Mouse (Mus musculus) hindbrain, postnatal 0 days (tissue): ENCODE measurements around the gene Fam163b. TPM values are rescaled to one million over a fixed set of nuclear protein-coding genes. Genes with fewer than 3 reads are reported as not detected.

Source experiments
- ATAC-seq: fragments of 200-750 bp; cut with Nextera tagmentation; 2 replicates; pipeline ENCODE4 v1.8.0; 2017; ENCODE audit warnings: mild to moderate bottlenecking, moderate TSS enrichment, moderate library complexity
- DNase-seq: peaks from one replicate; pipeline ENCODE4 v3.0.0-alpha.2; 2015; ENCODE audit warnings: low spot score
- H3K27ac ChIP-seq: fragments of 300-500 bp; sonication (generic); 2 replicates; pipeline ENCODE4 v1.5.1; 2014; ENCODE audit warnings: mild to moderate bottlenecking
- H3K27me3 ChIP-seq: fragments of 300-500 bp; sonication (generic); 2 replicates; pipeline ENCODE4 v1.6.1; 2014; ENCODE audit warnings: low read length, mixed read lengths; ENCODE audit not compliant: insufficient read depth
- H3K36me3 ChIP-seq: fragments of 300-500 bp; sonication (generic); 2 replicates; pipeline ENCODE4 v1.6.1; 2014; ENCODE audit warnings: low read length, mixed read lengths; ENCODE audit not compliant: insufficient read depth
- H3K4me1 ChIP-seq: fragments of 300-500 bp; sonication (generic); 2 replicates; pipeline ENCODE4 v1.6.1; 2014; ENCODE audit warnings: antibody characterized with exemption, low read length, mixed read lengths; ENCODE audit not compliant: insufficient read depth
- H3K4me2 ChIP-seq: fragments of 300-500 bp; sonication (generic); 2 replicates; pipeline ENCODE4 v1.6.1; 2014; ENCODE audit warnings: low read depth, mild to moderate bottlenecking, low read length, moderate library complexity, mixed read lengths
- H3K4me3 ChIP-seq: fragments of 300-500 bp; sonication (generic); 2 replicates; pipeline ENCODE4 v1.5.1; 2014; ENCODE audit warnings: low read length
- H3K9ac ChIP-seq: fragments of 300-500 bp; sonication (generic); replicated peaks from 2 replicates; pipeline ENCODE4 v1.6.1; 2014; ENCODE audit warnings: mild to moderate bottlenecking, low read length, moderate library complexity, mixed read lengths
- H3K9me3 ChIP-seq: fragments of 300-500 bp; sonication (generic); 2 replicates; pipeline ENCODE4 v1.6.1; 2016; ENCODE audit warnings: low read length, mixed read lengths
- CTCF ChIP-seq: IDR thresholded peaks from 2 replicates; pipeline ENCODE4 v1.5.1; 2016; ENCODE audit warnings: antibody characterized with exemption, control low read depth, low read depth
- WGBS: fragments of 180-500 bp; shearing (Covaris S2); extraction: QIAGEN DNeasy Blood & Tissue Kit; methylation state at CpG from one replicate; pipeline ENCODE4 v1.1.7; 2014; 5-methylcytosine and 5-hydroxymethylcytosine counted together
- polyA plus RNA-seq: library from polyadenylated mRNA; unstranded; fragments of >200 nt; fragmentation: Nextera tagmentation; extraction: Ambion mirVana; gene quantifications from 2 replicates; pipeline ENCODE4 v1.2.1, GENCODE M21; 2015
- total RNA-seq: library from RNA; depleted of rRNA; stranded (reverse); fragments of >200 nt; gene quantifications from 2 replicates; pipeline ENCODE4 v1.2.3, GENCODE M21; 2014; rRNA removed

Fam163b gene
- total RNA-seq, result 7.1 and 8.5 TPM in 2 replicates
- 9.6 and 10.3 TPM in 2 replicates for polyA plus RNA-seq

DNA sequence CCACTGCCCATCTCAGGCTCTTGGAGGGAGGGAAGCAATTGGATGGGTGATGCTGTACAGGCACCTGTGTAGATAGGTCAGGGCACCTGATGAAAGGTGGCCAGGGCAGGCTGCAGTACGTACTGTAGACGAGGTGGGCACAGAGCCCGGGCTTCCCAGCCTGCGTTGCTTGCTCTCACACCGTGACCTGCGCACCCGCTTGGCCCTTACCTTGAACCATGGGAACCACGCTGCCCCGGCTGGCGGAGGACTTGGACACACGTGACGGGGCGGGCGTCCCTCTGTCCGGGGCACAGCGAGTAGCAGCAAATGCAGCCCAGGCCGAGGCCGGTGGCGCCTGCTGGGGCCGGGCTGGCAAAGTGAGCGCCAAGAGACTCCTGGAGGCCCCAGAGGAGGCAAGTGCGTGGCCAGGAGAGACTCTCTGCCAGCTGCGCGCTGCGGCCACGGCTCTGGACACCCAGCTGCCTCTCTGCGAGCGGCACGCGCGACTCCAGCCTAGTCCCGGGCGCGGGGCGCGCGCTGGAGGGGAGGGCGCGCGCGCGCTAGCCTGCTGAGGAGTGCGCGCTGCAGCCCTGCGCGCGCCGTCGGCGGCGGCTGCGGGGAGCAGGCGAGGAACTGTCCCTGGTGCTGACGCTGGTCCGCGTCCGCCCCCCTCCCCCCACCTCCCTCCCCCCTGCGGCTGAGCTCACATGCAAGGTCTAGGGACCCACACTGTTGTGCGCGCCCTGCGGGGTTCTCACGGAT lies at the start of gene Fam163b:
Fam163b (minus strand) TSS at position 542 of the 744 bp plus-strand sequence.
- peak; percentile 80 for DNase-seq
- no peak for TF ChIP-seq CTCF
- 2% methylated on average over 51 of the region's 62 CpGs for WGBS
- Histone ChIP-seq H3K4me3 (peak within 1 kb of the TSS; percentile 46), H3K9ac (peak within 1 kb of the TSS; percentile 48), H3K27me3 (peaks cover 3% of the 10 kb centered on the region; the same call in 1 of the 2 replicates), H3K27ac (0 out of 2 replicates have a peak within 1 kb of the TSS, but pooled peaks have one; percentile 11), H3K4me1 (peaks cover 5% of the 10 kb centered on the region; the same call in 1 of the 2 replicates), H3K4me2 (peak within 1 kb of the TSS; percentile 83), H3K36me3 (no peaks in the 10 kb centered on the region), H3K9me3 (no peaks in the 10 kb centered on the region)
- peak; percentile 84 for ATAC-seq

DNA sequence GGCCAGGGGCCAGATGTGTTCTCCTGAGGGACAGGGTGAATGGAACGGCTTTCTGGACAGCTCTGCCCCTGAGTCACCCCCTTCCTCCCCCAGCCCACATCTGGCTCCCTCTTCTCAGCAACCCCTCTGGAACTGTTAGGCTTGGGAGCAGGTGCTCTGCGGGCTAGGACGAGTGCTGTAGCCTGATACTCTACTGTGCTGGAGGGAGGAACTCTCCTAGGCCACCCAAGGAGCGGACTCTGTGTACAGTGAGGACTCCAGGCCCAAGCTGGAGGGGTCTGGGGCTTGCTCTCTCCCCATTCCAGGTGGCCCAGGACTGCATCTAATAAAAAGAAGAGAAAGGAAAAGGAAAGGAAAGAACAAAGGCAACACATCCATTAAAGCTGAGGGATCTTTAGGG lies 47.7 kb upstream of the Fam163b start:
- no peaks in the 10 kb centered on the region for H3K9me3 ChIP-seq
- no peak overlapping the region for H3K4me3 ChIP-seq
- DNase-seq (no peak), ATAC-seq (no peak)
- H3K4me2 ChIP-seq, result no peak overlapping the region
- no peak overlapping the region for H3K9ac ChIP-seq
- H3K27me3 ChIP-seq, result no peaks in the 10 kb centered on the region
- H3K36me3 ChIP-seq, result no peaks in the 10 kb centered on the region
- 75% methylated on average over 4 of the region's 4 CpGs for WGBS
- no peak overlapping the region for H3K27ac ChIP-seq
- H3K4me1 ChIP-seq, result no peaks in the 10 kb centered on the region
- TF ChIP-seq CTCF, result no peak

DNA sequence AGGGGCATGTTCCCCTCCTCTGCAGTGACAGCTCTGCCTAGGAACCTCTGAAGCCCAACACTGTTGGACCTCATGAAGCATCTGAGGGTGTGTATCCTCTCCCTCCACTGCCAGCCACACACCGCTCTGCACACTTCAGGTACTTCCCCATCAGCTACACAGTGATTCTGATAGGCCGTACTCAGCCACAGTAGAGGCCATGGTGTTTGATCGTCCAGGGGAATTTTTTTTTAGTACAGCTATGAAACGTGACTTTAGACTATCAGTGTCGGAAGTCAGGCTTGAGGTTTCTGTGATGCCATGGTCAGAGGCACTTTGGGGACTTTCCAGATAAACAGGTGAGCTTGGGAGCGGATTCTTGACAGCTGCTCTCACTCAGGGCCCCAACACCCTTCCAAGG lies 45.2 kb upstream of the Fam163b start:
- Histone ChIP-seq H3K27ac (no peak overlapping the region), H3K4me3 (no peak overlapping the region), H3K27me3 (no peaks in the 10 kb centered on the region), H3K9ac (no peak overlapping the region), H3K9me3 (no peaks in the 10 kb centered on the region), H3K4me2 (no peak overlapping the region), H3K4me1 (no peaks in the 10 kb centered on the region), H3K36me3 (no peaks in the 10 kb centered on the region)
- WGBS, result 88% methylated on average over 6 of the region's 6 CpGs
- no peak for TF ChIP-seq CTCF
- DNase-seq, result no peak
- no peak for ATAC-seq

DNA sequence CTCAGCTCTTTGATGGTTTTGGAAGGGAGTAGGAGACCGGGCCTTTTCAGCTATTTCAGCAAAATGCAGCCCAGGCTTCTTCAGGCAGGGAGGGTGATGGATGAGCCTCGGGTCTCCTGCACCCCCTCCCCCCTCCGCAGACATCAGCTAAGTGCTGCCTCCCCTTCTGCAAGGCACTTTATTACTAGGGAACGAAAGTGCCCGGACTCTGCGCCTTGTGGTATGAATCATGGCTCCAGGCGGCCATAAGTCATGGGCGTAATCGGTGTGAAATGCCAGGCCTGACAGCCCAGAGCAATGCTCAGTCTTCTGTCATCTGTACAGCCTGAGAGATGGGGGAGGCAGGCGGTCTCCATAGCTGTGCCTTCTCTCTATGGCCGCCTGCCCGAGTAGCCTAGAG lies 41.4 kb upstream of the Fam163b start:
- DNase-seq (peak; percentile 12), ATAC-seq (no peak)
- Histone ChIP-seq H3K4me2 (no peak overlapping the region), H3K9me3 (no peaks in the 10 kb centered on the region), H3K36me3 (no peaks in the 10 kb centered on the region), H3K4me1 (no peaks in the 10 kb centered on the region), H3K27me3 (no peaks in the 10 kb centered on the region), H3K27ac (no peak overlapping the region), H3K4me3 (no peak overlapping the region), H3K9ac (no peak overlapping the region)
- 65% methylated on average over 12 of the region's 12 CpGs for WGBS
- no peak for TF ChIP-seq CTCF

DNA sequence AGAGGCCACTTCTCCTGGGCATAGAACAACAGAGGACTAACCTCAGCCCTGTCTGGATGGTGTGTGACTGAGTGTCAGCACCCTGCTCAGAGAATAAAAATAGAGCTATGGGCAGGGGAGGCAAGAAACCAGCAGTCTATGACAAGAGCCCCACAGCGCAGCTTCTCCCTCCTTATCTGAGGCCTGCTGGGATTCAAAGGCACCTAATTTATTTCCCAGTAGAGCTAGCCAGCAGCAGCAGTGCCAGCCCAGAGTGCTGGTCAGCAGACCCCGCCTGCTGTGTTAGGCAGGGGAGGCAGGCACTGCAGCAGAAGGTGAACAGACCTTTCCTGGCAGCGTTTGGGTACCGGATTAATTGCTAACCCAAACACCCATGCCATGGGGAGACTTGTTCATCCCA lies 39.6 kb upstream of the Fam163b start:
- Histone ChIP-seq H3K9ac (no peak overlapping the region), H3K36me3 (no peaks in the 10 kb centered on the region), H3K27ac (no peak overlapping the region), H3K27me3 (no peaks in the 10 kb centered on the region), H3K4me1 (no peaks in the 10 kb centered on the region), H3K4me2 (no peak overlapping the region), H3K4me3 (no peak overlapping the region), H3K9me3 (no peaks in the 10 kb centered on the region)
- TF ChIP-seq CTCF, result no peak
- 59% methylated on average over 4 of the region's 4 CpGs for WGBS
- no peak for DNase-seq
- ATAC-seq, result no peak

DNA sequence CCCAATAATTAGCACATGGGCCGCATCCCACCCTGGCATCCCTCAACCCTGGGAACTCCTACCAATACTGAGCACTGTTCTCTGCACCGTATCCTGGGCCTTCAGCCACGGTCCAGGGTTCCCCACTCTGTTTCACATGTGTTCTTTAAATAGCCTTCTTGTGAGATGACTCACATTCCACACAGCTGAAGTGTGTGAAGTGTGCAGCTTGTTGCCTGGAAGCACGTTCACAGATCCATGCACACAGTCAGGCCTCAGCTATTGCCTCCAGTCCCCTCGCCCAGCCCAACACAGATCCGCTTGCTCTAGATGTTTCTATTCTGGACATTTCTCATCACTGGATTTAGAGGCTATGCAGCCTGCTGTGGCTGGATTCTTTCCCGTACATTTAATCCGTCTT lies 36.8 kb upstream of the Fam163b start:
- no peaks in the 10 kb centered on the region for H3K4me1 ChIP-seq
- no peak for DNase-seq
- H3K9ac ChIP-seq, result no peak overlapping the region
- no peak overlapping the region for H3K4me3 ChIP-seq
- H3K27me3 ChIP-seq, result no peaks in the 10 kb centered on the region
- H3K27ac ChIP-seq, result no peak overlapping the region
- no peak overlapping the region for H3K4me2 ChIP-seq
- 67% methylated on average over 8 of the region's 8 CpGs for WGBS
- no peaks in the 10 kb centered on the region for H3K36me3 ChIP-seq
- ATAC-seq, result no peak
- no peak for TF ChIP-seq CTCF
- no peaks in the 10 kb centered on the region for H3K9me3 ChIP-seq

DNA sequence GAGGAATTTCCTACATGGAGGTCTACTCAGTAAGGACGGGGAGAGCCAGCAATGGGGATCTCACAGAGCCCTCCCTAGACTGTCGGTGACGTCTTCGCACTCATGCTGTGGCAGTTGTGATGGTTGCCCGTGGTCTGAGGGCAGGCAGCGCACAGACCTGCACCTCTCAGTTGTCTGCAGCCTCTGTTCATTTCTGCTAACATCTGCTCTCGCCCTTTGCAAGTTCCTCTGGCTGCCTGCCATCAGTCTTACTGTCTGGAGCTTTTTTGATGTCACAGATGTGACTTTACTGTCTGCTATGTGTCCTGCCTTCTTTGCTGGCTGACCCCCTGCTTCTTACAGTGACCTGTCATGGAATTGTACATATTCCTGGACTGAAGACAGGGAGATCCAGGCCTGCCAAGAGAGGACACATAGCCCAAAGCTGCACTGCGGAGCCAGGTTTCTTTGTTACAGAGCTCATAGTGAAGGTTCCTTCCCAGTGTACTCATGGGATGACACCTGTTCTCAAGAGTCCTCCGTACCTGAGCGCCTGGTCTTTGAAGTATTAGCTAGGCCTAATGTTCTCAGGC lies 33.5 kb upstream of the Fam163b start:
- 61% methylated on average over 10 of the region's 10 CpGs for WGBS
- no peak overlapping the region for H3K9ac ChIP-seq
- DNase-seq (peak; percentile 22), ATAC-seq (no peak)
- no peak overlapping the region for H3K4me3 ChIP-seq
- no peaks in the 10 kb centered on the region for H3K9me3 ChIP-seq
- no peaks in the 10 kb centered on the region for H3K4me1 ChIP-seq
- H3K4me2 ChIP-seq, result no peak overlapping the region
- no peak overlapping the region for H3K27ac ChIP-seq
- no peaks in the 10 kb centered on the region for H3K36me3 ChIP-seq
- TF ChIP-seq CTCF, result no peak
- H3K27me3 ChIP-seq, result no peaks in the 10 kb centered on the region
